Mouse (Mus musculus) lung, adult 2 months (tissue): ENCODE data around the gene Pus7.

Source experiments
- CTCF ChIP-seq: fragments of 200-500 bp; IDR thresholded peaks from 2 replicates; pipeline ENCODE4 v1.5.1; 2011; ENCODE audit warnings: mild to moderate bottlenecking, low read length, control low read depth; ENCODE audit not compliant: insufficient read depth
- POLR2A ChIP-seq: fragments of 200-500 bp; IDR thresholded peaks from 2 replicates; pipeline ENCODE4 v1.6.1; 2011; ENCODE audit warnings: low read depth, mild to moderate bottlenecking, control low read depth, low read length, borderline replicate concordance; ENCODE audit errors: extremely low read depth

DNA sequence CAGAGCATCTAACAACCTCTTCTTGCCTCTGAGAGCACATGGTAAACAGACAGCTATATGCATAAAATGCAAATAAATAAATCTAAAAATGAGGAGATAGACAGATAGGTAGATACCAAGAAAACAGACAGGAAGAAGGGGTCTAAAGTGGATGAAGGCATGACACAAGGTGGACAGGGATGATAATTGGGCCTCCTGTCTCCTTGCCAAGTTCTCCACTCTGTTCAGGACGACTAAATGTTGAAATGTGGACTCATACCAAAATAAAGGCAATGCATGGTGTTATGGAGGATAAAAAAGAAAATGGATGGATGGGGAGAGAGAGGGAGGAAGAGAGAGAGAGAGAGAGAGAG is 65.4 kb downstream of the Pus7 start:
- TF ChIP-seq CTCF (no peak), POLR2A (no peak)
